Mouse (Mus musculus): ENCODE measurements around the gene Fxyd6.
A peak's percentile ranks its signal among the peaks of the same experiment; 100 is the strongest.

Fxyd6 gene

DNA sequence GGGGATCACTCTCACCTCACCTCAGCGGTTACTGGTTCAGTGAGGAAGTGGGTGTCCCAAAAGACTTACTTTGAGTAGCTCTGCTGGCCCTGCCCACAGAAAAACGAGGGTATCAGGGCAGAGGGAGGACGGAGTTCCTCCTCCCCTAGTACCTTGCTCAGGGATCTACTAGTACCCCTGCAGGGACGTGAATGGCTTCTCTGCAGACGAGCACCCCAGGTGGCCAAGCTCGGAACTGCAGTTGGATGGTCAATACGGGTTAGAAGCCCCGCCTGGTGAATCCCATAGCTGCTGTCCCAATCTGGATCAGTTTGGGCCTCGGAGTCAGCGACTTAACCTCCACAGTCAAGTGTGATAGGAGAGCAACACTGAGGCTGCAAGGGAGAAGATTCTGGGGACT lies 42.3 kb downstream of the Fxyd6 start:
- DNase-seq (ENCODE audit: low spot score) = peak; percentile 94

DNA sequence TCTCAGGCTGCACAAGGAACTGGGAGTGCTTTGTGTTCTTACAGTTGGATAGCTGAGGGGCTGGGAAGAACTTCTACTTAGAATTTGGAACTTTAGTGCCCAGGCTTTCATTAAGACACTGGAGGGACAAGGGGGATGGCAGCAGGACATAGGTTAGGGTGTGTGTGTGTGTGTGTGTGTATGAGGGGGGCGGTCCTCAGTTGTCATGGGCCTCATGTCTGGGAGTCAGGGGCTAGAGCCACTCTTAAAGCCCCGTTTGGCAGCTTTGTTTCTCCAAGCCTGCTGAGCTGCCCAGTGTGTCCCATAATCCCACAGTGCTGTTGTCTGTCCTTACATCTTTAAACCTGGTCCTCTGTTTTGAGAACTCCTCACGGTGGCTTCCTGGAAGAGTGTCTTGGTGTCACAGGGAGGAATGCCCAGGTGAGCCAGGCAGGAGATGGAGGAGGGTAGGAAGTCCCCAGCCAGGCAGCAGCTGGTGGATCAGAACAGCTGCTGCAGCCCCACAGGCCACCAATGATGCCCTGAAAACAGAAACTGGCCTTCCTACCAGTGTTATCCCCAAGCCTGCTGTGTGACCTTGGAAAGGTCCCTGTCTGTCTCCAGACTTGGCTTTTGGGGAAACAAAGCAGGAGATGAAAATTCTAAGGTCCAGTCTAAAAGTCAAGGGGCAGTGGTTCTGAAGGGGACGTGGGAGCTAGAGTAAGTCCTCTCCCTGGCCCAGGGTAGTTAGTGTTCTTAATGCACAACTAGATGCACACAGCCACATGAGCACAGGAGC lies 42.9 kb downstream of the Fxyd6 start:
- DNase-seq (ENCODE audit: low spot score) = no peak

DNA sequence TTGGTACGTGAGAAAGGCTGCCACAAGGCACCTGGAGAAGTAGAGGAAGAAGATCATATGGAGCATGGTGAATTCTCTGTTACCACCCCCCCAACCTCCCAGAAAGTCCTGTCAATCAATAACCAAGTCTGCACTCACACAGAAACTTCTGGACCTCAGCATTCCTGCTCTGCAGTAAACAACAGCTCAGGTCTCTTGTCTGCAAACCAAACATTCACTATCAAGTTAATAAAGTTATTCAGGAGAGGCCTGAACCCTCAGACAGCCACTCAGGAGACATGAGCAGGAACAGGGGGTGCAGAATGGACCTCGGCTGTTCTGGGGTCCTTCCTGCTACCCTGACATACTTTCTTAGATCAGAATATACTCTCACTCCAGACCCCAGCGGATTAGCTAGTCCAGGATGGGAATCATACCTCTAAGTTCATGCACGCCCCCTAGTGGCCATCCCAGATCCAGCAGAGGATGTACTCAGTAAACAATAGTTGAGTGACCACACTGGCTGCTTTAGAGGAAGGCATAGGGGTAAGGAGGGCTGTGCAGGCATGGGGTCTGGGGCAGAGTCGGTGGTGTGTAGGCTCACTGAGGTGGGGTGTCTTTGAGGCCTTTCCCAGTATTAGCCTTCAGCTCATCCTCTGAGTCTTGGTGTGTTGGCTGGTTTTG lies 43.6 kb downstream of the Fxyd6 start:
- peak; percentile 60 for DNase-seq (ENCODE audit: low spot score)

DNA sequence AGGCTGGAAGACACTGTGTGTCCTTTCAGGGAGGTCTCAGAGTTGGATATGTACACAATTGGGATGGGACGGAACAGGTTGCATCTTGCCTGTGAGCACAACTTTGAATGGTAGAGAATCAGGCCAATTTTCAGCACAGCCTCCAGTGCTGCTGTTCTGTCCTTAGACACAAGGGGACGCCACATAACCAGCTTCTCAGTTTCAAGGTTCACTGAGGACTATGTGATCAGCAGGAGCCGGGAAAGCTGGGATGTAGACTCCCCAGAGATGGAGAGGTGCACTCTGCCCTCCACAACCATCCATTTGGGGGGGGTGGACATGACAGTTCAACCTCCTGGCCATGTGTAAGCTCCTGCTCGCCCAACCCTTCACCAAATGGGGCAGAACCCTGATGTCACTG lies 45.9 kb downstream of the Fxyd6 start:
- DNase-seq (ENCODE audit: low spot score) = peak; percentile 56

DNA sequence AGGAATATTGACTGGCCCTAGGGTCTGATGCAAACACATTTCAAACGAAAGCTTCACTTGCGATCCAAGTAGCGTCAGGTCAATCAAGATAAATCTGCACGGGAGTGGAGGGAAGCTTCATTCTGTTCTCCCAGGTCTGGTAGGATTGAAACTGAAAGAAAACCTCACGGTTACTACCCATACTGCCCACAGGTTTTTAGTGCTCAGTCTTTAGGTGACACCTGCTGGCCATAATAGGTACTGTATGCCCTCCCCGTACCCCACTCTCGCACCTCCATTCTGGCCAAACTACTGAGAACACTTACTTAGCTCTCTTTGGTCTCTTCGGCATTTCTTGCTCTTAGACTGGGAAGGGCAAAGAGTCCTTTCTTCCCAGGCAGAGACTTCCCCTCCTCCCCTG lies 47.3 kb downstream of the Fxyd6 start:
- DNase-seq (ENCODE audit: low spot score) = peak; percentile 45

DNA sequence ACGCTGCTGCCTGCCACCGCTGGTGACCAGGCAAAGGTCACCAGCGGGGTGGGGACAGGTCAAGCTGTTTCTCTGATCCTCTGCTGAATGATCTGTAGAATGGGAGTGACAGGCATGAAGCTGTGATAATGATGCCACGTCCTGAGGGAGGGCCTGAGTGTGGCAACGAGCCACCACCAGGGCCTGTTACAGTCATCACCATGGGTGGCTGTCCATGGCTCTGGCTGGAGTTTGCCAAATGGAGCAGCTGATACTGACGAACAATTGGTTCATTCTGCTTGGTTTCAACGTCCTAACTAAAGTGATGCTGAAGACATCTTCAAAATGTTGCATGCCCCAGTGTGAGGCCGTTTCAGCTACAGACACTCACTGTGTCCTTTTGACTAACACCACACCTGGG lies 48.3 kb downstream of the Fxyd6 start:
- no peak for DNase-seq (ENCODE audit: low spot score)

DNA sequence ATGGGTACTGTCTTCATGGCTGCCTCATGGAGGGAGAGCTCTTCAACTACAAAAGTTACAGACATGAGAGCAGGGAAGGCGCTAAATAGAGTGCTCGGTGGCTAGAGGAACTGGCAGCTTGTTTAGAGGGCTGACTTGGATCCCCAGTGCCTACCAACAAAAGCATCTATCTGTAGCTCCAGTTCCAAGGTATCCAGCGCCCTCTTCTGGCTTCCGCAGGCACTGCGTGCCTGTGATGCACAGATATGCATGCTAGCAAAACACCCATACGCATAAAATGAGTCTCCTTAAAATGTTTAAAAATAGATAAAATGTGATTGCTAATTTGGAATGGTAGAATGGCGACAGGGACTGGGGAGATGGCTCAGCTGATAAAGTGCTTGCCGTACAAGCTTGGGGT lies 51.2 kb downstream of the Fxyd6 start:
- no peak for DNase-seq (ENCODE audit: low spot score)

DNA sequence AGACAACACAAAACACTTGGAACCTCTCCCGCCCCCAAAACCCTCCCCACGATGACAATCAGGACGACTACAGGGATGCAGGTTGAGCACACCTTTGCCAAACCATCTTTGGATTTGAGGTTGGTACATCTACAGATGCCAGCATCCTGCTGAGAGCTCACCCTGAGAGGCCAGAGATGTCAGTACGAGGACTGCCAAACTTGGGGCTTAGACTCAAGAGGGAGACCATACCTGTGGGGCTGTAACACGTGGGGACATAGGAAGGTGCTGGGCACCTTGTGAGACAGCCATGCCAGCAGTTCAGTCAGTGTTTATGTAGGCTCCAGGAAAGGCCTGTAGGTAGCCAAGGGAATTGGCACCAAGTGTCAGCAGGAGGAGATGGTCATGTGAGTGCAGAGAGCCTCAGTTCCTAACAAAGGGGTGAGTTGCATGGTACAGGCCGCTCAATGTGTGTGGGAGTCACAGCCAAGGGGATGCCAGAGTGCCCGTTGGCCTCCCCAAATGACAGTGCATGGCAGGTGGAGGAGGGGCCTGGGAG lies 52.8 kb downstream of the Fxyd6 start:
- DNase-seq (ENCODE audit: low spot score) = no peak

DNA sequence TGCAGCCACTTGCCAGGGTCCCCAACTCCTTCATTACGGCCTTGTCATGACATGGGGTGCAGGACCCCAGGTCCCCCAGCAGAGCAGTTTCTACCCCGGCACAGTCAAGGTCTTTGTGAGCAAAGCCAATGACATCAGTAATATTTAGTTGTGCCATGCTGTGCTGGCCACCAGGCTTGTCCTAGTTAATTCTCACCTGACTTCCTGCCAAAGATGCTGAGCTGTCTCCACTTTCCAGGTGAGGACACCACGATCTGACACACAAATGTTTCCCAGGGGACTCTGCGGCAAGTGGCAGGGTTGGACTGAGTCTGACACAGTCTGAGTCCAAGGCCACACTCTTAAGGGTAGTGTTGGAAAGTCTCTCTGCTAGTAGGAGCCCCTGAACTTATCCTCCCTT lies 56.5 kb downstream of the Fxyd6 start, which contains the start of gene Dscaml1:
Gene Dscaml1, plus strand, starts transcription at position 173 of the 400 bp plus-strand sequence.
- DNase-seq (ENCODE audit: low spot score) = no peak

DNA sequence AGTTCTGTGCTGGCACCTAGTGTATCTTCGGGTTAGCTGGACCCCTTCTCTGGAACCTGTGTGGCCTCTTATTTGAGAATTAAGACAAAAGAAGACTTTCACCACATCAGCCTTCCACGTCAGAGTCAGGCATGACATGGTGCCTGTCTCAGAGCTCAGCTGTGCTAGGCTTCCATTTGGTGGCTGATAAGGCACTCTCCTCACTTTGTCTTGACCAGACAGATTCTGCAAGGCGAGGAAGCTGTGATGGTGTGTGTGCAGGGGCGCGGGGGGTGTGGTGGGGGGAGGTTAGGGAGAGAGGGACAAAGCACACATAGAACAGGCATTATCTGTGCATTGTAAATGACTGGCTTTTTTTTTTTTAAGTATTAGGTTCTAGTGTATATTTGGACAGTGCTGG lies 59.4 kb downstream of the Fxyd6 start:
- DNase-seq (ENCODE audit: low spot score) = no peak

DNA sequence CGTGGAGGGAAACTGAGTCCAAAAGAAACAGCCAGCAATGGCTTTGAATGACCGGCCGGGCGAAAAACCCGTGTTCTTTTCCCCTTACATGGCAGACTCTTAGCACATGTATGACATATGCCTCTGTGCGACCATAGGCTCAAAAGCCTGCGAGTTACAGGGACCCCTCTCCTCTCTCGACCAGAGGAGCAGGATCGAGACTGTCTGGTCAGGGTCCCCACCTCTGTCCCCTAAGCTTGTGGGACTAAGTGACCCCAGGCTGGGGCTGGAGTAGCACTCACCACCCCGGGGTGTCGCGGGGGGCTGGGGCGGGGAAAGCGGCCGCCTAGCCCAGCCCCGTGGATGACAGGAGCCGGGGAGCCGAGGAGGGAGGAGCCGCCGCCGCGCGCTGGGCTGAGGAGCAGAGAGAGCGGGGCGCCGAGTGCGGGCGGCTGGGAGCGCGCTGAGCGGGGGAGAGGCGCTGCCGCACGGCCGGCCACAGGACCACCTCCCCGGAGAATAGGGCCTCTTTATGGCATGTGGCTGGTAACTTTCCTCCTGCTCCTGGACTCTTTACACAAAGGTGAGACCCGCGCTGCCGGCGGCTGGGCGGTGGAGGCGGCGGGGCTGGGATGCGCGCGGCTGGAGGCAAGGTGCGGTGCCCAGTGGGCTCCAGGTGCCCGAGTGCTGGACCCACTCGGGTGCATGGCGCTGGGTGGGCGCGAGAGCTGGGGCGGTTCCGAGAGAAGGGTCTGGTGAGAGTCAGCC lies 60.1 kb downstream of the Fxyd6 start:
- DNase-seq (ENCODE audit: low spot score) = peak; percentile 11

DNA sequence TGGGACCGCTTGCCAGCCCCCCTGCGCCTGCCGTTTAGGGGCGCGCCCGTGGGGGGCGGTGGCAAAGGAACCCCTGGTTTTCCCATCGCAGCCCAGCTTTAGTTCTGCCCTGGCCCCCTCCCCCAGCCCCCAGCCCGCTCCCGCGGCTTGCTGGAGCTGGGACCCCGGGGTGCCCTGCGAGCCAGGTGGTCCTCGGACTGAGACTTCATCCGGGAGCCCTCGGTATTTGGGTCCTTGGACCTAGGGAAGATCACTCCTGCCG lies 60.6 kb downstream of the Fxyd6 start:
- no peak for DNase-seq (ENCODE audit: low spot score)

DNA sequence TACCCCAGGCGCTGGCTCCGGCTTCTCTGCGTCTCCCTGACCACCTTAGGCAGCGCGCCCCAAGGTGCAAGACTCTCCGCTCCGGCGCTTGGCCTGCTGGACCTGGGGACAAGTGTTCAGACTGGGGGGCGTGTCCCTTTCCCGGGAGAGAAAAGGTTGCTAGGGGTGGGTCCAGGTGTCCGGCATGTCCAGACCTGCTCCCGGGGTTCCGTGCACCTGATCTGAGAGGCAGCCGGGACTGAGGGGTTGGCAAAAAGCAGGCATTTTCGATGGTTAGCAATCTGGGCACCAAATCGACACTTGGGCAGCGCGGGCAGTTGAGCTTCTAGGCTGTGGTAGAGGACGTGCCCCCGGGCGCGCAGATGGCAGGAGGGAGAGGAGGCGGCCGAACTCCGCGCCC lies 61.2 kb downstream of the Fxyd6 start:
- no peak for DNase-seq (ENCODE audit: low spot score)

DNA sequence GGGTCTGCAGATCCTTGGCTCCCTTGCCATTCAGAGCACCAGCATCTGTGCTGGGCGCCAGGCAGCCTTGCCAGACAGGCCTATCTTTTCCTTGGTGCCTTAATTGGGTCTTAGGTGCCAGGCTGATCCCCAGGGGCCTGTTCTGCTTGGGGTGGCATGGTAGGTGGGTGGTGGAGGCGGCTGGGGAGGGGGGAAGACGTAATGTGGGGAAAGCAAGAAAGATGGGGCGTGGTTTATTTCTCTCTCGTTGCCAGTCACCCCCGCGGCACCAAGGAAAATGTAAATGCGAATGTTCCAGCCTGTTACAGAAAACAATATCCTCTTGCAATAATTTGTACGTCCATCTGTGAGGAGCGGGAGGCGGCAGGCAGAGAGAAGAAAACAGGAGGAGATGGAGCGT lies 62.7 kb downstream of the Fxyd6 start:
- no peak for DNase-seq (ENCODE audit: low spot score)

DNA sequence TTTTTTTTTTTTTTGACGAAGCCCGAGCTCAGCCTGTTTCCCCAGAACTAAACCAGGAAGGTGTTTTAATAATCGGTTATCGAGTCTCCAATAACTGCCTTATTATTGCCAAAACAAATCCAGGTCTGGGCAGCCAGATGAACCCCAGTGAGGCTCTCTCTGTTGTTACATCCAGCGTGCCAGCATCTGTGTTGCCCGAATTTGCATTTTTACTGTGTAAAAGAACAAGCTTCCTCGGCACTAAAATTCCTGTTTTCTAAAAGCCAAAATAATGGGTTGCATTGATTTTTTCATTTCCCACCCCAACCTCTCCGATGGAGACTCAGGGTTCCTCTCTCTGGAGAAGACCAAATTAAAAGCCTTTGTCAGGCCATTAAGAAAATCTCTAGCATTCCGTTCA lies 63.1 kb downstream of the Fxyd6 start:
- DNase-seq (ENCODE audit: low spot score) = no peak

DNA sequence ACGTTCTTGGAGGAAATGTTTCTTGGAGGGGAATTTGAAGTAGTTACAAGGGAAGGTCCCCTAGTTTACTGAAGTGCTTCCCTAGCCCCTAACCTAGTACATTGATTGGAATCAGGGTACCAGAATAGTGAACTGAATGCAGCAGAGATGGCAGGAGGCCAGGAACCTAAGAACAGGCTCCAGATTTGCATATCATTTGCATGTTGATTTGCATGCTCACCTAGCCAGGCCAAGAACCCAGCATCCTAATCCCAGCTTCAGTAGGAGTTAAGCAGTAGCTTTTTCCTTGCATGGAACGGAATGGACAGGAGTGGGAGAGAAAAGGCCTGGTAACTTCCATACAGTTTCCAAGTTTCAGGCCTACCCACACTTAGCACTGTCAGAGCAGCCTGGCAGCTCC lies 64.2 kb downstream of the Fxyd6 start:
- no peak for DNase-seq (ENCODE audit: low spot score)

DNA sequence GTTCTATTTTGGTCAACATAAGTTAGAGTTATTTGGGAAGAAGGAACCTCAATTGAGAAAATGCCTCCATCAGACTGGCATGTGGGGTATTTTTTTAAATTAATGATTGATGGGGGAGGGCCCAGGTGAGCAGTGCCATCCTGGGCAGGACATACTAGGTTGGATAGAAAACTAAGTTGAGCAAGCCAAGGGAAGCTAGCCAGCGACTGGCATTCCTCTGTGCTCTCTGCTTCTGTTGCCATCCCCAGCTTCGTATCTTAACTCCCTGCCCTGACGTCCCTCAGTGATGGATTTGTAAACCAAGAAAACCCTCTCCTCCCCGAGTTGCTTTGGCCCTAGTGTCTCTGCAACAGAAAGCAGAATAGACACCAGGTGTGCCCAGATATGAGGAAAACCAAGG lies 69.0 kb downstream of the Fxyd6 start:
- no peak for DNase-seq (ENCODE audit: low spot score)

DNA sequence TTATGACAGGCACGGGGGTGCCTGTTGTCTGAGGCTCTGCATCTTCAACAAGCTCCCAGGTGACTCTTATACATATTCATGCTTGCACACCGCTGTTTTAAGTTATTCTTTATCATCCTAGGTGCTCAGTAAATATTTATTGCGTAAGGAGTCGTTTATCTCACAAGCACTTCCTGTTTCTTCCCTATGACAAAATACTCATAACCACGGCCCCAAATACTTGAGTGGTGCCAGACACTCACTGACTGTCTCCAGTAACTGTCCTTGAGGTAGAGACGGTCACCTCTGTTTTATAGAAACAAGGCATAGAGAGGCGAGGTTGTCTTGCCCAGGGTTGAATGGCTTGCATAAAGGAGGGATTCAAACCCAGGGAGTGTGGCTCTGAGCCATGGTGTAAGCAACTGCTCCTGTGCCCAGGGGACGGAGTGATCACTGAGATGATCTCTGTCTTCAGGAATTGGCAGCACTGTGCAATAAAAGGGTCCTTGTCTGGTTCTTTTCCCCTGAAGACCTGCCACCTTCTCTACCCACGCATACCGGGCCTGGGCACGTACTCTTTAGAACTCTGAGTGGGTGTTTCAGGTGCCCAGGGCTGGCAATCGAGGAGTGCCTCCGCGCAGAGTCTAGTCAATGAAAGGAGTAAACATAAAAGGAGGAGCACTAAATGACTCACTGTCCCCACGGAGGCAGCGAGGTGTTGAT lies 70.2 kb downstream of the Fxyd6 start:
- no peak for DNase-seq (ENCODE audit: low spot score)

DNA sequence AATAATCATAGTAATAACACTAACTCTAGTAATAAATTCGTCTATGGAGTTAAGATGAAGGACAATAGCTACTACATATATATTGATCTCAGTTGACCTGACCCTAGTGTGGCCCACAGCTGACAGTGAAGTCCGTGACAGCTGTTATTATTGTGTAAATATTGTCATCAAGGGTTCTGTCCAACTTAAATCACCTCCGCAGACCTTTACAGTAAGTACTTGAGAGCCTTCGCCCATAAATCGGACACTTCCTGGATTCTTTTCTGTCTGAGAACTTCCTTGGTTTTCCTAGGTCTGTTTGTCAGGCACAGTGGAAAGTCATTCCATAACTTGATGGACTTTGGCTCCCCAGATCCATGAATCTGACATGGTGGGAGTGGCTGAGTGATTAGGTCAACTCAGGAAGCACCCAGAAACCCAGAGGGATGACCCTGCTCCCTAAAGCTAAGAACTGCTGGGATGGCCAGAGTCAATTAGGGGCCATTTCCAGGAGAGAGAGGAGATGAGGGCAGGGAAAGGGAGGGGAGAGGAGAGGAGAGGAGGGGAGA lies 74.3 kb downstream of the Fxyd6 start:
- DNase-seq (ENCODE audit: low spot score) = no peak

Data from embryo, embryonic 10 days (tissue).